Mouse (Mus musculus) forebrain, postnatal 0 days (tissue): ENCODE measurements around the gene S1pr1. TPM values are rescaled to one million over a fixed set of nuclear protein-coding genes. Genes with fewer than 3 reads are reported as not detected.
A peak's percentile ranks its signal among the peaks of the same experiment; 100 is the strongest.

Experiments used
- ATAC-seq: fragments of 200-750 bp; cut with Nextera tagmentation; 2 replicates; pipeline ENCODE4 v1.8.0; 2017; ENCODE audit warnings: mild to moderate bottlenecking, moderate library complexity
- DNase-seq: peaks from one replicate; pipeline ENCODE4 v3.0.0-alpha.2; 2015
- H3K27ac ChIP-seq: fragments of 300-500 bp; sonication (generic); 2 replicates; pipeline ENCODE4 v1.5.1; 2014; ENCODE audit warnings: low read depth, mild to moderate bottlenecking, antibody characterized with exemption, low read length, moderate library complexity, mixed read lengths
- H3K27me3 ChIP-seq: fragments of 300-500 bp; sonication (generic); 2 replicates; pipeline ENCODE4 v1.6.1; 2014; ENCODE audit warnings: mild to moderate bottlenecking, low read length, mixed read lengths; ENCODE audit not compliant: insufficient read depth
- H3K36me3 ChIP-seq: fragments of 300-500 bp; sonication (generic); 2 replicates; pipeline ENCODE4 v1.6.1; 2014; ENCODE audit warnings: mild to moderate bottlenecking, moderate library complexity; ENCODE audit not compliant: insufficient read depth
- H3K4me1 ChIP-seq: fragments of 300-500 bp; sonication (generic); 2 replicates; pipeline ENCODE4 v1.6.1; 2014; ENCODE audit warnings: antibody characterized with exemption; ENCODE audit not compliant: insufficient read depth
- H3K4me2 ChIP-seq: fragments of 300-500 bp; sonication (generic); 2 replicates; pipeline ENCODE4 v1.6.1; 2014; ENCODE audit warnings: low read depth, mild to moderate bottlenecking, moderate library complexity
- H3K4me3 ChIP-seq: fragments of 300-500 bp; sonication (generic); 2 replicates; pipeline ENCODE4 v1.5.1; 2014; ENCODE audit warnings: low read depth, low read length, mixed read lengths
- H3K9ac ChIP-seq: fragments of 300-500 bp; sonication (generic); 2 replicates; pipeline ENCODE4 v1.6.1; 2014; ENCODE audit warnings: mild to moderate bottlenecking
- H3K9me3 ChIP-seq: fragments of 300-500 bp; sonication (generic); 2 replicates; pipeline ENCODE4 v1.6.1; 2016; ENCODE audit warnings: low read length
- CTCF ChIP-seq: sonication (generic); IDR thresholded peaks from 2 replicates; pipeline ENCODE4 v1.5.1; 2016; ENCODE audit warnings: antibody characterized with exemption, control low read depth, low read depth
- WGBS: fragments of 180-500 bp; shearing (Covaris S2); extraction: QIAGEN DNeasy Blood & Tissue Kit; methylation state at CpG from one replicate; pipeline ENCODE4 v1.1.7; 2014; 5-methylcytosine and 5-hydroxymethylcytosine counted together
- polyA plus RNA-seq: library from polyadenylated mRNA; unstranded; fragments of >200 nt; fragmentation: Nextera tagmentation; extraction: Ambion mirVana; gene quantifications from 2 replicates; pipeline ENCODE4 v1.2.1, GENCODE M21; 2015
- total RNA-seq: library from RNA; depleted of rRNA; stranded (reverse); fragments of >200 nt; gene quantifications from 2 replicates; pipeline ENCODE4 v1.2.3, GENCODE M21; 2014; rRNA removed

S1pr1 gene
- total and polyA plus RNA-seq, 2 experiments from 2014 or later = 31.7 to 38.7 TPM

GRCm38 (mm10) chr3:115660701-115661460 lies 54.0 kb downstream of the S1pr1 start:
- Histone ChIP-seq H3K4me1 (no peaks in the 10 kb centered on the region), H3K4me3 (no peak overlapping the region), H3K27me3 (no peaks in the 10 kb centered on the region), H3K4me2 (no peak overlapping the region), H3K36me3 (no peaks in the 10 kb centered on the region), H3K9me3 (no peaks in the 10 kb centered on the region), H3K27ac (no peak overlapping the region), H3K9ac (no peak overlapping the region)
- ATAC-seq (peak; percentile 91), DNase-seq (peak; percentile 85)
- peak; percentile 86 for TF ChIP-seq CTCF
- 30% methylated on average over 9 of the region's 9 CpGs for WGBS

Other genes starting within 250 kb of the S1pr1 start
- 16.8 and 20.0 TPM in 2 replicates for gene Dph5, start 172.8 kb upstream of the S1pr1 start, total RNA-seq
- gene Dph5, start 172.8 kb upstream of the S1pr1 start, polyA plus RNA-seq = 19.4 and 20.1 TPM in 2 replicates